Mouse (Mus musculus): ENCODE measurements around the gene Igf2bp3. TPM values are rescaled to one million over a fixed set of nuclear protein-coding genes. Genes with fewer than 3 reads are reported as not detected.

Igf2bp3 gene
- total and polyA plus RNA-seq, 2 experiments from 2014 or later: 12.3 to 12.8 TPM

DNA sequence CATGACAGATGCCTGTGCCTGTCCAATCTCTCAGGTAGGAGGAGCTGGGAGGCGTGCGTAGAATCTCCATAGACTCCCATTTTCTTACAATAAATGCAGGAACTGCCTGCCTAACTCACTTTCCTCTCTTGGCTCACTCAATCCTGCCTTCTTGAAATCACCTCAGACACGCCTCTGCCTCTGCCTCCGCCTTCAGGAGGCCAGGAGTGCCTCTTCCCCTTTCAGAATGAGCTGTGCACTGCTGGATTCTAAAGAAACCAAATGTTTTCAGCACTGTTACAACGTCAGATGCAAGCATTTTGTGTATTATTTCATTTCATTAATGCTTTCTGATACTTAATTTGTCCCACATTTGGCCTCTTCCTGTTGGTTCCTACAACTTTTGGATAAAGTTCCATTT, 38.7 kb downstream of the Igf2bp3 start:
- H3K27me3 ChIP-seq (ENCODE audit: insufficient read depth, low read length): no peaks in the 10 kb centered on the region
- H3K27ac ChIP-seq (ENCODE audit: low read depth, low read length): no peak overlapping the region
- 86% methylated on average over 5 of the region's 5 CpGs for WGBS
- ATAC-seq (no peak), DNase-seq (no peak)
- TF ChIP-seq CTCF (IDR thresholded peaks at IDR 0.05; ENCODE audit: low read depth): no peak
- H3K9ac ChIP-seq: no peak overlapping the region
- no peaks in the 10 kb centered on the region for H3K4me1 ChIP-seq (ENCODE audit: insufficient read depth)
- H3K9me3 ChIP-seq (ENCODE audit: low read length): no peaks in the 10 kb centered on the region
- no peak overlapping the region for H3K4me3 ChIP-seq (ENCODE audit: low read depth, low read length)
- no peak overlapping the region for H3K4me2 ChIP-seq (ENCODE audit: low read depth)
- H3K36me3 ChIP-seq (ENCODE audit: insufficient read depth): no peaks in the 10 kb centered on the region

DNA sequence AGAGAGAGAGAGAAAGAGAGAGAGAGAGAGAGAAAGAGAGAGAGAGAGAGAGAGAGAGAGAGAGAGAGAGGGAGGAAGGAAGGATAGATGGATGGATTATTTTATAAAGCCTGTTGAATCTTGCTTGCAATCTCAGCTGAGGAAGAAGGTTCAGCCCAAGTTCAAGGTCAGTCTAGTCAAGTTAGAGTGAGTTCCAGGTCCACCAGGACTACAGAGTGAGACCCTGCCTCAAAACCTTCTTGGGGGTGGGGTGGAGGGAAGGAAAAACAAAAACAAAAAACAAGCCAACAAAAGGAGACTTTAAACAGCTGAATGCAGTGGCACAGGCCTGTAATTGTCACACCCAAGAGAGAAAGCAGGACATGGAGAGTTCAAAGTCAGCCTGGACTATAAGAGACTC, 40.1 kb downstream of the Igf2bp3 start:
- H3K4me2 ChIP-seq (ENCODE audit: low read depth): no peak overlapping the region
- H3K36me3 ChIP-seq (ENCODE audit: insufficient read depth): no peaks in the 10 kb centered on the region
- no peak for DNase-seq
- no peaks in the 10 kb centered on the region for H3K9me3 ChIP-seq (ENCODE audit: low read length)
- no peaks in the 10 kb centered on the region for H3K27me3 ChIP-seq (ENCODE audit: insufficient read depth, low read length)
- ATAC-seq: no peak
- H3K27ac ChIP-seq (ENCODE audit: low read depth, low read length): no peak overlapping the region
- H3K4me1 ChIP-seq (ENCODE audit: insufficient read depth): no peaks in the 10 kb centered on the region
- no peak overlapping the region for H3K4me3 ChIP-seq (ENCODE audit: low read depth, low read length)
- no peak for TF ChIP-seq CTCF (IDR thresholded peaks at IDR 0.05; ENCODE audit: low read depth)
- H3K9ac ChIP-seq: no peak overlapping the region

DNA sequence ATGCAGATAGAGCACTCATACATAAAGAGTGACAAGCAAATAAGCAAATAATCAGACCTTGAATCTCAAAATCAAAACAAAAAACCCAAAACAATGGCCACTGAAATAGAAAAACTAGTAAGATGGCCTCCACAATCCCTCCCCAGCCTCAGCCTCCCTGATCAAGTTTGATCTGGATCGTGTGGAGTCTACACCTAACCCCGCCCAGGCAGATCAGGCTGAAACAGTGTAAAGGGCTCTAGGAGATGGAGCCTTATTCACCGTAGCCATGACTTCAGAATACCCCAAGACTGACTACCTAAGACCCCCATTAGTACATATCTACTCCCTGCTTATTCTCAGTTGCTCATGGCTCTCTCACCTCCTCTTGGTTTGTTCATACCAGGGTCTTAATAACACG, 41.1 kb downstream of the Igf2bp3 start:
- no peaks in the 10 kb centered on the region for H3K36me3 ChIP-seq (ENCODE audit: insufficient read depth)
- TF ChIP-seq CTCF (IDR thresholded peaks at IDR 0.05; ENCODE audit: low read depth): no peak
- WGBS: 81% methylated on average over 4 of the region's 4 CpGs
- DNase-seq (no peak), ATAC-seq (no peak)
- no peak overlapping the region for H3K9ac ChIP-seq
- H3K4me1 ChIP-seq (ENCODE audit: insufficient read depth): no peaks in the 10 kb centered on the region
- no peaks in the 10 kb centered on the region for H3K27me3 ChIP-seq (ENCODE audit: insufficient read depth, low read length)
- no peak overlapping the region for H3K27ac ChIP-seq (ENCODE audit: low read depth, low read length)
- no peak overlapping the region for H3K4me3 ChIP-seq (ENCODE audit: low read depth, low read length)
- H3K4me2 ChIP-seq (ENCODE audit: low read depth): no peak overlapping the region
- no peaks in the 10 kb centered on the region for H3K9me3 ChIP-seq (ENCODE audit: low read length)

DNA sequence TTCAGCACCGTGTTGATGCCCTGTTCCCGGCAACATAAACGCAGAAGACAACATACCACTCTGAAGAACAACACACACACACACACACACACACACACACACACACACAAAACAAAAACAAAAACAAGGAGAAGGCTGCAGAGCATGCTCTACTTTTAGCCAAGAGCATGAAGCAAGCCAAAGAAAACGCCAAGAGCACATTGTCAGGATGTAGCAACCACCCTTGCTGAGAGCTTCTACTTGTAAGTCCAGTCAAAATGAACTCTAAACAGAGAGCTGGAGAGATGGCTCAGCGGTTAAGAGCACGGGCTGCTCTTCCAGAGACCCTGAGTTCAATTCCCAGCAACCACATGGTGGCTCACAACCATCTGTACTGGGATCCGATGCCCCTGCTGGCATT, 41.5 kb downstream of the Igf2bp3 start:
- TF ChIP-seq CTCF (IDR thresholded peaks at IDR 0.05; ENCODE audit: low read depth): no peak
- H3K4me2 ChIP-seq (ENCODE audit: low read depth): no peak overlapping the region
- H3K4me3 ChIP-seq (ENCODE audit: low read depth, low read length): no peak overlapping the region
- no peaks in the 10 kb centered on the region for H3K27me3 ChIP-seq (ENCODE audit: insufficient read depth, low read length)
- no peaks in the 10 kb centered on the region for H3K4me1 ChIP-seq (ENCODE audit: insufficient read depth)
- no peak for ATAC-seq
- no peak overlapping the region for H3K9ac ChIP-seq
- WGBS: 88% methylated on average over 7 of the region's 7 CpGs
- no peaks in the 10 kb centered on the region for H3K36me3 ChIP-seq (ENCODE audit: insufficient read depth)
- no peak for DNase-seq
- H3K27ac ChIP-seq (ENCODE audit: low read depth, low read length): no peak overlapping the region
- H3K9me3 ChIP-seq (ENCODE audit: low read length): no peaks in the 10 kb centered on the region

DNA sequence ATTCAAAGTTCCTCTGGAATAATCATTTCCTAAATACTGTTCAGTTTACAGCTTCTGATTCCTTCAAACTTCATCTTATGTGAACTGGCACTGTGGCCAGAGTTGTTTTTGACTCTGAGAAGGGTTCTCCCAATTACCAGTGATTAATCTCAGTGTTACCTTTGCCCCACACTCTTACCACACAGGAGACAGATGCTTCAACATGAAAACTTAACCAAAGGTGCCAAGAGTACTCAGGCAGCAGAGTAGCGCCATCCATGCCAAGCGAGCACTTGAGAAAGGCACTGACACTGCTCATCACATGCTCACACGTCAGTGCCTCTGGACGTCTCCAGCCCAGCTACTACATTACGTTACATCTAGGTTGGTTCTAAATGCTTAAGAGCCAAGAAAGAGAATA, 43.5 kb downstream of the Igf2bp3 start:
- no peaks in the 10 kb centered on the region for H3K9me3 ChIP-seq (ENCODE audit: low read length)
- WGBS: 77% methylated on average over 5 of the region's 5 CpGs

DNA sequence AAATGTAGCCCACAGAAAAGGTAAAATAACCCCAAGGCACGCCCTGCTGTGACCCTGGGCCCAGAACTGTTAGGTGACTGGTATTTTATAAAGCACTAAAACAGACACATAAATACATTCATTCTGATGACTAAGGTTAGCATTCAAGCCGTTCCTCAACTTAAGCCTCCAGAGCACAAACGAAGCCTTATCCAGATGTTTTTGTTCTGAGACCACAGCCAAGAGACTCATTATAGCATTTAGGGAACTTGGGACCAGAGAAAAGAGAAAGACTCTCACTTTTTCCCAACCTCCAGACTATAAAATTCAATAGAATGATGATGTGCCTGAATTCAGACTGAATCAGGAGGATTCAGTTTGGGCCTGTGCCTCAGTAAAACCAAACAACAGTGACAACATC, 46.1 kb downstream of the Igf2bp3 start:
- no peaks in the 10 kb centered on the region for H3K4me1 ChIP-seq (ENCODE audit: insufficient read depth)
- no peak overlapping the region for H3K9ac ChIP-seq
- TF ChIP-seq CTCF (IDR thresholded peaks at IDR 0.05; ENCODE audit: low read depth): no peak
- H3K4me2 ChIP-seq (ENCODE audit: low read depth): no peak overlapping the region
- no peak for ATAC-seq
- 53% methylated on average over 3 of the region's 3 CpGs for WGBS
- H3K4me3 ChIP-seq (ENCODE audit: low read depth, low read length): no peak overlapping the region
- no peaks in the 10 kb centered on the region for H3K9me3 ChIP-seq (ENCODE audit: low read length)
- DNase-seq: no peak
- no peak overlapping the region for H3K27ac ChIP-seq (ENCODE audit: low read depth, low read length)
- no peaks in the 10 kb centered on the region for H3K36me3 ChIP-seq (ENCODE audit: insufficient read depth)
- no peaks in the 10 kb centered on the region for H3K27me3 ChIP-seq (ENCODE audit: insufficient read depth, low read length)

More for the DNA sequence above, 43.5 kb downstream of the Igf2bp3 start:
- DNase-seq: no peak
- Histone ChIP-seq H3K4me1 (ENCODE audit: insufficient read depth) (no peaks in the 10 kb centered on the region), H3K4me3 (ENCODE audit: low read depth, low read length) (no peak overlapping the region), H3K27ac (ENCODE audit: low read depth, low read length) (no peak overlapping the region), H3K9ac (no peak overlapping the region), H3K4me2 (ENCODE audit: low read depth) (no peak overlapping the region), H3K27me3 (ENCODE audit: insufficient read depth, low read length) (no peaks in the 10 kb centered on the region), H3K36me3 (ENCODE audit: insufficient read depth) (no peaks in the 10 kb centered on the region)
- no peak for ATAC-seq
- TF ChIP-seq CTCF (IDR thresholded peaks at IDR 0.05; ENCODE audit: low read depth): no peak

DNA sequence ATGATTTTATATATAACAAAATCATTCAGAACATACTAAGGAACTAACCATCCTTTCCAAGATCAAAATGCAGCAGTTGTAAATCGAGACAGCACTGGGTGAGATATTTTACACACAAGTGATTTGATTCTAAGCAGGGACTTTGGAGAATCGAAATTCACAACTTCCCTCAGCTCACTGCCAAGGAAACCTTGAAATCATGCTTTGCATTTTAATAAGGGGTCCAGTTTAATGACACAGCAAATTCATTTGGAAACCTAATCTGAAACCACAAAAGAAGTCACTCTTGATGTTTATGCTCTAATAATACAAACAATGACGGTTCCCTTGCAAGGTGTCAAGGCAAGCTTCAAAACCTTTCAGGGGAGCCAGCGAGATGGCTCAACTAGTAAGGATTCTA, 47.4 kb downstream of the Igf2bp3 start:
- TF ChIP-seq CTCF (IDR thresholded peaks at IDR 0.05; ENCODE audit: low read depth): no peak
- H3K4me3 ChIP-seq (ENCODE audit: low read depth, low read length): no peak overlapping the region
- no peak overlapping the region for H3K27ac ChIP-seq (ENCODE audit: low read depth, low read length)
- H3K36me3 ChIP-seq (ENCODE audit: insufficient read depth): no peaks in the 10 kb centered on the region
- H3K4me1 ChIP-seq (ENCODE audit: insufficient read depth): no peaks in the 10 kb centered on the region
- 25% methylated on average over 4 of the region's 4 CpGs for WGBS
- no peaks in the 10 kb centered on the region for H3K9me3 ChIP-seq (ENCODE audit: low read length)
- H3K27me3 ChIP-seq (ENCODE audit: insufficient read depth, low read length): no peaks in the 10 kb centered on the region
- DNase-seq (no peak), ATAC-seq (no peak)
- H3K9ac ChIP-seq: no peak overlapping the region
- H3K4me2 ChIP-seq (ENCODE audit: low read depth): no peak overlapping the region

DNA sequence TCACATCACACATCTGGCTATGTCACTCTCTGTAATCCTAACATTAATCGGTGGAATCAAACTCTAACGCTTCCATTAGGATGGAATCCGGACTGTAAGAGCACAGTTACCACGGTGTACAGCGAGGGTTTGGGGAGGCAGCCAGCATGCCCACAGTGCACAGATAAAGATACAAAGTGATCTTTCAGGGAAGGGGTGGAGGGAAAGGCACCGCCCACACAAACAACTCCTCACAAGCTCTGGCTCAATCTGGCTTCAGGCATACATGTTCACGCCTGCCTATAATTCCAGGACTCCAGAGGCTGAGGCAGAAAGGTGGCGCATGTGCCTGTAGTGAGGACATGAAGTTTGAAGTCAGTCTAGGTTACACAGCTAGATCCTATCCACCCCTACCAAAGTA, 48.4 kb downstream of the Igf2bp3 start:
- Histone ChIP-seq H3K27ac (ENCODE audit: low read depth, low read length) (no peak overlapping the region), H3K4me1 (ENCODE audit: insufficient read depth) (no peaks in the 10 kb centered on the region), H3K36me3 (ENCODE audit: insufficient read depth) (no peaks in the 10 kb centered on the region), H3K4me2 (ENCODE audit: low read depth) (no peak overlapping the region), H3K9ac (no peak overlapping the region), H3K9me3 (ENCODE audit: low read length) (no peaks in the 10 kb centered on the region), H3K4me3 (ENCODE audit: low read depth, low read length) (no peak overlapping the region), H3K27me3 (ENCODE audit: insufficient read depth, low read length) (no peaks in the 10 kb centered on the region)
- TF ChIP-seq CTCF (IDR thresholded peaks at IDR 0.05; ENCODE audit: low read depth): no peak
- DNase-seq: no peak
- ATAC-seq: no peak
- WGBS: 78% methylated on average over 8 of the region's 8 CpGs

Data from forebrain, postnatal 0 days (tissue).